Mouse (Mus musculus): ENCODE measurements around the gene Bcor. TPM values are rescaled to one million over a fixed set of nuclear protein-coding genes. Genes with fewer than 3 reads are reported as not detected.

Gene Bcor
- total RNA-seq, 1 experiment: 32.9 TPM

GRCm38 (mm10) chrX:12122594-12123331 lies 37.4 kb downstream of the Bcor start:
- Histone ChIP-seq H3K27ac (ENCODE audit: insufficient read depth, low read depth, low read length, poor library complexity, severe bottlenecking) (0 out of 2 replicates have a peak overlapping the region, but pooled peaks have one; percentile 18), H3K9ac (ENCODE audit: insufficient read depth, low read depth, low read length, poor library complexity, severe bottlenecking) (no peak overlapping the region), H3K9me3 (ENCODE audit: control insufficient read depth, insufficient read depth, low read depth, low read length) (no peaks in the 10 kb centered on the region), H3K4me1 (ENCODE audit: control insufficient read depth in 2 of 2, insufficient read depth in 2 of 2, low read length in 2 of 2, poor library complexity in 1 of 2) (peaks cover 0 to 8% of the 10 kb centered on the region in 2 experiments; a peak in 1 of 4 replicates), H3K36me3 (ENCODE audit: control insufficient read depth, insufficient read depth, low read length, poor library complexity, severe bottlenecking) (no peaks in the 10 kb centered on the region), H3K4me3 (ENCODE audit: insufficient read depth in 1 of 2, low read depth in 1 of 2, low read length in 2 of 2, poor library complexity in 1 of 2, severe bottlenecking in 1 of 2) (peak overlapping the region; percentile 12 to 50; a peak in 3 of 4 replicates)
- in situ Hi-C loops (cut with MboI; ENCODE audit: low sequenced_read_pairs in 2 of 2, unreplicated experiment in 2 of 2): no loop called here
- TF ChIP-seq MAFK (IDR thresholded peaks at IDR 0.05; ENCODE audit: insufficient read depth, low read depth, low read length) (no peak), CHD2 (IDR thresholded peaks at IDR 0.05; ENCODE audit: low read depth, low read length) (no peak), ZNF384 (IDR thresholded peaks at IDR 0.05; ENCODE audit: low read depth, low read length) (no peak), HCFC1 (IDR thresholded peaks at IDR 0.05; ENCODE audit: borderline replicate concordance, insufficient read depth, low read length) (no peak), ZC3H11A (IDR thresholded peaks at IDR 0.05; ENCODE audit: borderline replicate concordance, low read depth, low read length) (no peak)
- no peak for DNase-seq (ENCODE audit: low read depth, low spot score)

- no peak overlapping the region for H3K27ac ChIP-seq (ENCODE audit: insufficient read depth, low read depth, low read length, poor library complexity, severe bottlenecking)
- H3K4me3 ChIP-seq (ENCODE audit: insufficient read depth in 1 of 2, low read depth in 1 of 2, low read length in 2 of 2, poor library complexity in 1 of 2, severe bottlenecking in 1 of 2): no peak overlapping the region
- peaks cover 0 to 2% of the 10 kb centered on the region in 2 experiments; a peak in 1 of 4 replicates for H3K4me1 ChIP-seq (ENCODE audit: control insufficient read depth in 2 of 2, insufficient read depth in 2 of 2, low read length in 2 of 2, poor library complexity in 1 of 2)
- TF ChIP-seq ZNF384 (IDR thresholded peaks at IDR 0.05; ENCODE audit: low read depth, low read length) (no peak), CHD2 (IDR thresholded peaks at IDR 0.05; ENCODE audit: low read depth, low read length) (no peak), HCFC1 (IDR thresholded peaks at IDR 0.05; ENCODE audit: borderline replicate concordance, insufficient read depth, low read length) (no peak), MAFK (IDR thresholded peaks at IDR 0.05; ENCODE audit: insufficient read depth, low read depth, low read length) (no peak), ZC3H11A (IDR thresholded peaks at IDR 0.05; ENCODE audit: borderline replicate concordance, low read depth, low read length) (no peak)
- H3K36me3 ChIP-seq (ENCODE audit: control insufficient read depth, insufficient read depth, low read length, poor library complexity, severe bottlenecking): no peaks in the 10 kb centered on the region
- no peaks in the 10 kb centered on the region for H3K9me3 ChIP-seq (ENCODE audit: control insufficient read depth, insufficient read depth, low read depth, low read length)
- H3K9ac ChIP-seq (ENCODE audit: insufficient read depth, low read depth, low read length, poor library complexity, severe bottlenecking): no peak overlapping the region
- no peak for DNase-seq (ENCODE audit: low read depth, low spot score)
- in situ Hi-C loops (cut with MboI; ENCODE audit: low sequenced_read_pairs in 2 of 2, unreplicated experiment in 2 of 2): no loop called here
Measured at GRCm38 (mm10) chrX:12119476-12119875, 40.7 kb downstream of the Bcor start.

GRCm38 (mm10) chrX:12116128-12116527 lies 44.0 kb downstream of the Bcor start:
- H3K4me3 ChIP-seq (ENCODE audit: insufficient read depth in 1 of 2, low read depth in 1 of 2, low read length in 2 of 2, poor library complexity in 1 of 2, severe bottlenecking in 1 of 2): no peak overlapping the region
- DNase-seq (ENCODE audit: low read depth, low spot score): no peak
- TF ChIP-seq MAFK (IDR thresholded peaks at IDR 0.05; ENCODE audit: insufficient read depth, low read depth, low read length): no peak
- TF ChIP-seq ZNF384 (IDR thresholded peaks at IDR 0.05; ENCODE audit: low read depth, low read length): no peak
- no peak for TF ChIP-seq HCFC1 (IDR thresholded peaks at IDR 0.05; ENCODE audit: borderline replicate concordance, insufficient read depth, low read length)
- TF ChIP-seq CHD2 (IDR thresholded peaks at IDR 0.05; ENCODE audit: low read depth, low read length): no peak
- TF ChIP-seq ZC3H11A (IDR thresholded peaks at IDR 0.05; ENCODE audit: borderline replicate concordance, low read depth, low read length): no peak
- no peaks in the 10 kb centered on the region for H3K36me3 ChIP-seq (ENCODE audit: control insufficient read depth, insufficient read depth, low read length, poor library complexity, severe bottlenecking)
- H3K9me3 ChIP-seq (ENCODE audit: control insufficient read depth, insufficient read depth, low read depth, low read length): no peaks in the 10 kb centered on the region
- H3K27ac ChIP-seq (ENCODE audit: insufficient read depth, low read depth, low read length, poor library complexity, severe bottlenecking): no peak overlapping the region
- in situ Hi-C loops (cut with MboI; ENCODE audit: low sequenced_read_pairs in 2 of 2, unreplicated experiment in 2 of 2): no loop called here
- H3K4me1 ChIP-seq (ENCODE audit: control insufficient read depth in 2 of 2, insufficient read depth in 2 of 2, low read length in 2 of 2, poor library complexity in 1 of 2): no peaks in the 10 kb centered on the region
- H3K9ac ChIP-seq (ENCODE audit: insufficient read depth, low read depth, low read length, poor library complexity, severe bottlenecking): no peak overlapping the region

GRCm38 (mm10) chrX:12112166-12112565 lies 48.0 kb downstream of the Bcor start:
- no peak for DNase-seq (ENCODE audit: low read depth, low spot score)
- H3K4me3 ChIP-seq (ENCODE audit: insufficient read depth in 1 of 2, low read depth in 1 of 2, low read length in 2 of 2, poor library complexity in 1 of 2, severe bottlenecking in 1 of 2): no peak overlapping the region
- no peak overlapping the region for H3K27ac ChIP-seq (ENCODE audit: insufficient read depth, low read depth, low read length, poor library complexity, severe bottlenecking)
- H3K4me1 ChIP-seq (ENCODE audit: control insufficient read depth in 2 of 2, insufficient read depth in 2 of 2, low read length in 2 of 2, poor library complexity in 1 of 2): no peaks in the 10 kb centered on the region
- H3K9ac ChIP-seq (ENCODE audit: insufficient read depth, low read depth, low read length, poor library complexity, severe bottlenecking): no peak overlapping the region
- TF ChIP-seq CHD2 (IDR thresholded peaks at IDR 0.05; ENCODE audit: low read depth, low read length): no peak
- no peak for TF ChIP-seq HCFC1 (IDR thresholded peaks at IDR 0.05; ENCODE audit: borderline replicate concordance, insufficient read depth, low read length)
- TF ChIP-seq ZNF384 (IDR thresholded peaks at IDR 0.05; ENCODE audit: low read depth, low read length): no peak
- no peak for TF ChIP-seq ZC3H11A (IDR thresholded peaks at IDR 0.05; ENCODE audit: borderline replicate concordance, low read depth, low read length)
- H3K9me3 ChIP-seq (ENCODE audit: control insufficient read depth, insufficient read depth, low read depth, low read length): no peaks in the 10 kb centered on the region
- in situ Hi-C loops (cut with MboI; ENCODE audit: low sequenced_read_pairs in 2 of 2, unreplicated experiment in 2 of 2): no loop called here
- no peaks in the 10 kb centered on the region for H3K36me3 ChIP-seq (ENCODE audit: control insufficient read depth, insufficient read depth, low read length, poor library complexity, severe bottlenecking)
